Mouse (Mus musculus) splenic B cell, adult 2 months (primary cell): ENCODE data around the gene Slc2a4.
"Not testable (repeated sequence)": the region's sequence is repeated elsewhere in the genome, so short reads cannot be mapped to it uniquely, and the experiment has no call there.

Experiments
- DNase-seq: peaks from one replicate; pipeline ENCODE4 v3.0.0-alpha.2; 2011; ENCODE audit warnings: low read depth, low spot score
- H3K27me3 ChIP-seq: 2 replicates; pipeline ENCODE4 v1.6.1; 2012; ENCODE audit warnings: mild to moderate bottlenecking, low read length, moderate library complexity, mixed read lengths; ENCODE audit not compliant: control insufficient read depth, poor library complexity, insufficient read depth, severe bottlenecking
- H3K36me3 ChIP-seq: 2 replicates; pipeline ENCODE4 v1.6.1; 2012; ENCODE audit warnings: mild to moderate bottlenecking, low read length, moderate library complexity, mixed read lengths; ENCODE audit not compliant: control insufficient read depth, poor library complexity, insufficient read depth, severe bottlenecking

Slc2a4 gene

GRCm38 (mm10) chr11:69938401-69938979 lies 9.5 kb downstream of the Slc2a4 start:
- no peak for DNase-seq
- Histone ChIP-seq H3K36me3 (no peaks in the 10 kb centered on the region), H3K27me3 (peaks cover 3% of the 10 kb centered on the region)

- H3K36me3 ChIP-seq = no peaks in the 10 kb centered on the region
- no peak for DNase-seq
- H3K27me3 ChIP-seq = peaks cover 3% of the 10 kb centered on the region
Measured at GRCm38 (mm10) chr11:69937834-69938233, 10.2 kb downstream of the Slc2a4 start.

GRCm38 (mm10) chr11:69937385-69937784 lies 10.6 kb downstream of the Slc2a4 start:
- Histone ChIP-seq H3K36me3 (no peaks in the 10 kb centered on the region), H3K27me3 (peaks cover 3% of the 10 kb centered on the region)
- no peak for DNase-seq

GRCm38 (mm10) chr11:69936714-69937347 lies 11.2 kb downstream of the Slc2a4 start:
- no peaks in the 10 kb centered on the region for H3K36me3 ChIP-seq
- H3K27me3 ChIP-seq = peaks cover 3% of the 10 kb centered on the region
- DNase-seq = no peak

- Histone ChIP-seq H3K36me3 (no peaks in the 10 kb centered on the region), H3K27me3 (peaks cover 3% of the 10 kb centered on the region)
- DNase-seq = peak; percentile 30
Measured at GRCm38 (mm10) chr11:69936156-69936555, 11.8 kb downstream of the Slc2a4 start.

GRCm38 (mm10) chr11:69935137-69935879 lies 12.7 kb downstream of the Slc2a4 start, which contains the start of gene Ybx2:
Gene Ybx2, plus strand, starts transcription at chr11:69935796.
- DNase-seq = peak; percentile 89
- peaks cover 3% of the 10 kb centered on the region for H3K27me3 ChIP-seq
- H3K36me3 ChIP-seq = no peaks in the 10 kb centered on the region

- Histone ChIP-seq H3K36me3 (no peaks in the 10 kb centered on the region), H3K27me3 (peaks cover 3% of the 10 kb centered on the region)
- no peak for DNase-seq
Measured at GRCm38 (mm10) chr11:69934681-69935080, 13.3 kb downstream of the Slc2a4 start.

- peaks cover 3% of the 10 kb centered on the region for H3K27me3 ChIP-seq
- peak; percentile 91 for DNase-seq
- no peaks in the 10 kb centered on the region for H3K36me3 ChIP-seq
Measured at GRCm38 (mm10) chr11:69934169-69934568, 13.8 kb downstream of the Slc2a4 start.

- DNase-seq = no peak
- H3K36me3 ChIP-seq = no peaks in the 10 kb centered on the region
- peaks cover 3% of the 10 kb centered on the region for H3K27me3 ChIP-seq
Measured at GRCm38 (mm10) chr11:69933066-69933465, 14.9 kb downstream of the Slc2a4 start.

GRCm38 (mm10) chr11:69932254-69932653 lies 15.7 kb downstream of the Slc2a4 start:
- DNase-seq = peak; percentile 47
- H3K36me3 ChIP-seq = no peaks in the 10 kb centered on the region
- peaks cover 3% of the 10 kb centered on the region for H3K27me3 ChIP-seq

GRCm38 (mm10) chr11:69931769-69932168 lies 16.2 kb downstream of the Slc2a4 start:
- DNase-seq = no peak

GRCm38 (mm10) chr11:69930967-69931537 lies 16.9 kb downstream of the Slc2a4 start:
- no peaks in the 10 kb centered on the region for H3K27me3 ChIP-seq
- H3K36me3 ChIP-seq = no peaks in the 10 kb centered on the region
- peak; percentile 77 for DNase-seq

More at GRCm38 (mm10) chr11:69931769-69932168, 16.2 kb downstream of the Slc2a4 start:
- no peaks in the 10 kb centered on the region for H3K36me3 ChIP-seq
- H3K27me3 ChIP-seq = peaks cover 3% of the 10 kb centered on the region

- not testable (repeated sequence) for DNase-seq, H3K27me3 ChIP-seq, H3K36me3 ChIP-seq
Measured at GRCm38 (mm10) chr11:69930176-69930575, 17.8 kb downstream of the Slc2a4 start.

- no peaks in the 10 kb centered on the region for H3K36me3 ChIP-seq
- no peaks in the 10 kb centered on the region for H3K27me3 ChIP-seq
- no peak for DNase-seq
Measured at GRCm38 (mm10) chr11:69929712-69930111, 18.3 kb downstream of the Slc2a4 start.

- no peaks in the 10 kb centered on the region for H3K27me3 ChIP-seq
- no peak for DNase-seq
Measured at GRCm38 (mm10) chr11:69927501-69927900, 20.5 kb downstream of the Slc2a4 start.

More at GRCm38 (mm10) chr11:69927501-69927900, 20.5 kb downstream of the Slc2a4 start:
- no peaks in the 10 kb centered on the region for H3K36me3 ChIP-seq
